Mouse (Mus musculus) cerebellum, postnatal 4 days (tissue): Measurements from ENCODE around the gene Noc4l.

Source experiments
- DNase-seq, 2 experiments: peaks; one replicate each; pipeline ENCODE4 v3.0.0; 2022; ENCODE audit warnings: low spot score in 2 of 2, mixed read lengths in 1 of 2

The Noc4l gene

GRCm38 (mm10) chr5:110609425-110609824 is 43.8 kb downstream of the Noc4l start:
- no peak for DNase-seq

GRCm38 (mm10) chr5:110608941-110609340 is 44.3 kb downstream of the Noc4l start:
- DNase-seq = no peak

GRCm38 (mm10) chr5:110608336-110608735 is 44.9 kb downstream of the Noc4l start:
- DNase-seq = no peak

- DNase-seq = no peak
Measured at GRCm38 (mm10) chr5:110607767-110608166, 45.5 kb downstream of the Noc4l start.

- DNase-seq = no peak
Measured at GRCm38 (mm10) chr5:110605531-110606221, 47.5 kb downstream of the Noc4l start.

GRCm38 (mm10) chr5:110604311-110604710 is 48.9 kb downstream of the Noc4l start:
- DNase-seq = no peak

GRCm38 (mm10) chr5:110603016-110603685 is 50.1 kb downstream of the Noc4l start:
- DNase-seq = no peak
